Mouse (Mus musculus): ENCODE results near the gene Gadd45b.

GRCm38 (mm10) chr10:80969298-80969697, 39.4 kb downstream of the Gadd45b start:
- no peak for TF ChIP-seq EP300 (IDR thresholded peaks at IDR 0.05; ENCODE audit: low read depth in 1 of 2, low read length in 2 of 2)
- TF ChIP-seq TCF12 (IDR thresholded peaks at IDR 0.05; ENCODE audit: low read depth, low read length): no peak
- no peak for TF ChIP-seq HCFC1 (IDR thresholded peaks at IDR 0.05; ENCODE audit: low read depth, low read length)
- TF ChIP-seq CTCF (IDR thresholded peaks at IDR 0.05 in 2 of 3, conservative IDR thresholded peaks at IDR 0.05 in 1 of 3; ENCODE audit: control insufficient read depth in 1 of 3, insufficient read depth in 1 of 3, low read depth in 2 of 3, low read length in 3 of 3, poor library complexity in 1 of 3, severe bottlenecking in 1 of 3): no peak
